In genomic region chr2:150688541-150689186, GRCm38 (mm10) we compare ENCODE assay signal across 8 mouse cellular contexts. TPM values are rescaled to one million over a fixed set of nuclear protein-coding genes. Genes with fewer than 3 reads are reported as not detected.
DNase-seq lines count a peak whose midpoint lies in the region; ATAC-seq and TF ChIP-seq lines count a peak whose summit lies in the region.

No protein-coding gene starts in this region.

- H3K4me3 ChIP-seq in layer of hippocampus, adult 2 months, result peak overlapping the region; percentile 38

- TF ChIP-seq CTCF in layer of hippocampus, adult 2 months (conservative IDR thresholded peaks at IDR 0.05), result no peak

- DNase-seq in left cerebral cortex, adult 18-20 months (ENCODE audit: low spot score in 2 of 2), result peak; percentile 27 to 44
- no peak for DNase-seq in left cerebral cortex, adult 9 months (ENCODE audit: low spot score in 2 of 2)
- DNase-seq in adrenal gland, postnatal 36 days, result peak; percentile 54 to 66
- peak; percentile 37 to 57 for DNase-seq in layer of hippocampus, adult 2 months (ENCODE audit: low spot score in 2 of 2)
- peak; percentile 60 for DNase-seq in neural tube, embryonic 10.5 days (ENCODE audit: extremely low spot score, low spot score)
- DNase-seq in spleen, adult 18-20 months, result no peak

- H3K27ac ChIP-seq in layer of hippocampus, adult 2 months, result no peak overlapping the region

- ATAC-seq in erythroid progenitor cell, adult 5-6 weeks (replicated peaks; ENCODE audit: low FRiP score, poor library complexity, severe bottlenecking), result 0 out of 2 replicates have a peak, but pooled peaks have one; percentile 34
- ATAC-seq in hematopoietic stem cell, adult 5-6 weeks (replicated peaks in 1 of 2; ENCODE audit: insufficient read depth in 1 of 2, low FRiP score in 2 of 2, low TSS enrichment in 1 of 2, low read depth in 1 of 2, poor library complexity in 2 of 2, severe bottlenecking in 2 of 2), result peak; percentile 18 to 59

RNA-seq across cellular contexts. Expression of gene Vsx1, which starts 0.5 kb away (rescaled TPM):
- total RNA-seq in left cerebral cortex, adult 18-20 months (2021), result not detected
- total RNA-seq in adrenal gland, postnatal 36 days (2021), result not detected
- total RNA-seq in erythroid progenitor cell, adult 5-6 weeks (2015; ENCODE audit: low replicate concordance), result not detected in 2 replicates
- total RNA-seq in erythroid progenitor cell, adult 5-6 weeks (2017; ENCODE audit: low replicate concordance), result 0.51 TPM in 1 of 2 replicates, not detected in the other
- not detected in 2 replicates for total RNA-seq in hematopoietic stem cell, adult 5-6 weeks (2017)
- under 1 TPM in 1 of 2 experiments, not detected in 1; 0.12 TPM for total RNA-seq in layer of hippocampus, adult 2 months (2021)

RNA-seq across cellular contexts. Expression of gene Acss1, which starts 20.4 kb away (rescaled TPM):
- total RNA-seq in left cerebral cortex, adult 18-20 months (2021), result 10 to 100 TPM; 17.7 to 18.3 TPM
- total RNA-seq in adrenal gland, postnatal 36 days (2021), result 10 to 100 TPM; 23.2 to 29.1 TPM
- 28.1 and 35.6 TPM in 2 replicates for total RNA-seq in erythroid progenitor cell, adult 5-6 weeks (2015; ENCODE audit: low replicate concordance)
- total RNA-seq in erythroid progenitor cell, adult 5-6 weeks (2017; ENCODE audit: low replicate concordance), result 34.8 and 43.3 TPM in 2 replicates
- total RNA-seq in hematopoietic stem cell, adult 5-6 weeks (2017), result 12.1 and 20.0 TPM in 2 replicates
- 10 to 100 TPM; 26.4 to 26.8 TPM for total RNA-seq in layer of hippocampus, adult 2 months (2021)

Comparison
In these comparisons a context has a peak if more than half of its experiments do, and no peak if none do; other contexts are left out.
1. DNase-seq: peak in left cerebral cortex, adult 18-20 months (2 of 2), adrenal gland, postnatal 36 days (2 of 2), layer of hippocampus, adult 2 months (2 of 2) and neural tube, embryonic 10.5 days (single experiment); none in left cerebral cortex, adult 9 months (0 of 2) and spleen, adult 18-20 months (0 of 2).